Mouse (Mus musculus): Measurements from ENCODE around the gene Cenpu. TPM values are rescaled to one million over a fixed set of nuclear protein-coding genes. Genes with fewer than 3 reads are reported as not detected.

Cenpu gene
- 21.5 and 22.5 TPM in 2 replicates for total RNA-seq (2023)

GRCm38 (mm10) chr8:46551615-46552440 lies at the start of gene Cenpu:
Gene Cenpu (plus strand): TSS chr8:46552028.

GRCm38 (mm10) chr8:46616879-46617689 lies 65.3 kb downstream of the Cenpu start, which contains the start of the genes Primpol and Casp3:
Gene Primpol (minus strand): TSS chr8:46617212.
Gene Casp3 (plus strand): TSS chr8:46617291.

Other genes with a start within 250 kb of the Cenpu start
- gene Acsl1, start 81.0 kb upstream of the Cenpu start, total RNA-seq (2023): 294 and 360 TPM in 2 replicates
- 15.6 and 18.8 TPM in 2 replicates for gene Primpol, start 65.2 kb downstream of the Cenpu start, total RNA-seq (2023)
- gene Casp3, start 65.3 kb downstream of the Cenpu start, total RNA-seq (2023): 60.0 and 69.9 TPM in 2 replicates
- gene Irf2, start 187.7 kb downstream of the Cenpu start, total RNA-seq (2023): 113 and 151 TPM in 2 replicates

Measured in neutrophil, adult 65 days (primary cell).